Mouse (Mus musculus): ENCODE data around the gene Abhd11.
"Not testable (repeated sequence)": the region's sequence is repeated elsewhere in the genome, so short reads cannot be mapped to it uniquely, and the experiment has no call there.

Gene Abhd11

DNA sequence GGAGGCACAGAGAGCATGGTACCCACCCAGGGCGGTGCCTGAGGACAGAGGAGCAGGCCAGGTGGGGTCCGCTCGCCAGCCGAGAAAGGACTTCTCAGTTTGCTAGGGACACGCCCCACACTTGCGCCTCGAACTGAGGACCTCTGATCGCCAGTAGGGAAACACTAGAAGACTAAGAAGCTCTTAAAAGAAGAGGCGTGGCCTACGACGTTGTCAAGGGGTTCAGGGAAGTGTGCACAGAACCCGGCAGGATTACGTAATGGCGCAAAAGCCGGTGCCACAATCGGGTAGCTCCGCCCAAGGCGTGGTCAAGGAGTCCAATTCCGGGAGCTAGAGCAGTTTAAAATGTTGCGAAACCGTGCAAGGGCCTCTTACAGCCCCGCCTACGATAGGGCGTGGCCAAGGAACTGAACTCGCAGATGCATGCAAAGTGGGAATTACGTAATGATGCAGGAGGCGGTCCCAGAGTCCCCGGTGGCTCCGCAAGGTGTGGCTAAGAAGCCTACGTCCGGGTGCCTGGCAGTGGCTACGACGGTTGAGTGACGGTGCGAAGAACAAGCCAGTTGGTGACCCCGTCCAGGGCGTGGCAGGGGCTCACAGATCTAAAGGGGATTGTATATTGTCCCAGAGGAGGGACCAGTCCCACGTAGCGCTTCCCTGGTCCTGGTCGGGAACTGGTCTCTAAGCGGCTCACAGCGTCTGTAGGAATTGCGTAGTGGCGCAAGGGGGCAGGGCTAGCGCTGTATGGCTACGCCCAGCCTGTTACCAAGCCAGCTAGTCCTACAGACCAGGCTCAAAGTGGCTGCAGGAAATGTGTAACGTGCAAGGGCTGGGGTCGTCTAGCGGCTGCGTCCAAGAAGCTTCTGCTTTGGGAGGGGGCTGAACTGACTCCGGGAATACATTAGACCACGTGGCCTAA is at the start of gene Abhd11:
Gene Abhd11, plus strand, starts transcription at position 482 of the 919 bp plus-strand sequence.
- DNase-seq = peak; percentile 100

- DNase-seq = no peak
Observed at GRCm38 (mm10) chr5:134960430-134960829, 48.5 kb upstream of the Abhd11 start.

- no peak for DNase-seq
Observed at GRCm38 (mm10) chr5:134961519-134961918, 47.4 kb upstream of the Abhd11 start.

DNA sequence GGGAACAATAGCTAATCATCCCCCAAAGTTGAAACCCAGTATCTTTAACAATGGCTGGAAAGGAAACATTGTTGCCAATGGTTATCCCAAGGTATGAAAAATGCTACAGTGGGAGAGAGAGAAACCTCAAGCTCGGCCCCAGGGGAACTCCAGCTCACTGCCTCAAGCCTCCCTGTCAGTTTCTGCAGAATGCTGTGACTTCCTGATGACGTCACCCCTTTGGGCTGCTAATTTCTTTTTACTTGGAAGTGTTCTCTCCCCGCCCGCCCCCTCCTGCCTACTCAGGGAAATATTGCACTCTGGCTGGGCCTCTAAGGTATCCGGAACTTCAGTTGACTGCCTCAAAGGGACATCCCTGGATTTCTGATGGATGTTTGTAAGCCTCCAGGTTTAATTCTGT is 45.4 kb upstream of the Abhd11 start:
- no peak for DNase-seq

- not testable (repeated sequence) for DNase-seq
Observed at GRCm38 (mm10) chr5:134964655-134965054, 44.3 kb upstream of the Abhd11 start.

- DNase-seq = peak; percentile 84
Observed at GRCm38 (mm10) chr5:134965473-134965851, 43.5 kb upstream of the Abhd11 start.

DNA sequence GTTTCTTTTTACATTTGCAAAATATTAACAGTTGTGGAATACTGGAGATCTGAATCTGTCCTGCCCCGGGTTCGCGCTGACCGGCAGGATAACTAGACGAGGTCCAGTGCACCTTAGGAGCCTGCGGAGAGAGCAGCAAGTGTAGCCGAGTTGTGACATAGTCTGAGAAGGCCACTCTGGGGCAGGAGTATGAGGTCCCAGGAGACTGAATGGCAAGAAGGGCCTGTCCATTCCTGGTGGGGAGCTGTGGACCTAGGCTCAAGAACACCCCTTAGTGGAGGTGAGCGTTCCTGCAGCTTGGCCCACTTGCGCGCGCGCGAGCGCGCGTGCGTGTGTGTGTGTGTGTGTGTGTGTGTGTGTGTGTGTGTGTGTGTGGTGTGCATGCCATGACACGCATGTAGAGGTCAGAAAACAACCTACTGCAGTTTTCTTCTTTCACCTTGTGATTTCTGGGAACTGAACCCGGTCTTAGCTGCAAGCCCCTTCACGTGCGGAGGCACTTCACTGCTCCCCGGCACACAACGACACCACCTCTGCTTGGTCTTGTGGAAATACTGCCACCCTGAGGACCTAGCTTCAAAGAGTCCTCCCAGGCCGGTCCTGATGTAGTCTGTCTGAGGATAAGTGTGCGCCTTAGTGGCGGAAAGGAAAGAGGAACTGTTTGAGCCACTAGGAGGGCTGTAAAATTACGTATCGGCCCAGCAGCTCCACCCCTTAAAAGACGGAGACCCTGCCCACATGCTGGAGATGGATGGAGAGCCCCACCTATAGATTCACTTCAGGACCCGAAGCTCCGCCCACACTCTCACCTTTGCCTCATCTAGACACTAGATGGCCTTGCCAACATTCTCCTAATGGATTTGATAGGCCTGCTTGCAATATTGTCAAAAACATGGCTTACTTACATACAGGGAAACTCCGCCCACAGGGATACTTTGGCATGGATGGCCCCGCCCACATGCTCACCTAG is 42.8 kb upstream of the Abhd11 start:
- peak; percentile 79 for DNase-seq

DNA sequence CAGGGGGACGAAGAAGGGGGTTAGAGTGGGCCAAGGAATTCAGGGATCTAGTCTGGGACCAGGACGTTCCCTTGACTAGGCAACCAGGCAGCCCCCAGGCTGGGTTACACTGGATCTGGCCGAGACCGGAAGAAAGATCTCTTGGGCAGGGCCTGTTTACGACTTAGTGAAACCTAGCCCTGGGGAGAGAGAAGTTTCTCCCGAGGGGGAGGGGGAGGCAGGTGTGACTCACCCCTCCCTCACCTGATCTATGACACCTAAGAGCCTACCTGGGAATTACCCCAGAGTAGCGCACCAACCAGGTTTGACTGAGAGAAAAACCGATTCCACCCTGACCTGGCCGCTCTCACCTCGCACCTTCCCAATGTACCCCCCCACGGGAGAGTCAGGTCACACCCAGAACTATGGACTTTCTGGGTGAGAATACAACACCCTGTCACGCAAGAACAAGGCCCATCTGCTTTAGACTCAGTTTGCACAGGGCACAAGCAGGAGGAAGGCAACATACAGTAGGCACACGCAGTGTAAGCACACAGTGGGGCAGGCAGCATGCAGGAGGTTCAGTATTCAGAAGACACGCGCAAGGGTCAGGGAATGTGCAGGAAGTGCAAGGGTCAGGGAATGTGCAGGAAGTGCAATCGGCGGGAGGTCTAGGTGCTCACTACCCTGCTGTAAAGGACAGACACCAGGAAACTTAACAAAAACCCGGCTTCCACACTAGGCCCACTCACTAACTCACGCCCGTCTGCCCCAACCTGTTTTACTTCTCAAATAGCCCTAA is 41.6 kb upstream of the Abhd11 start:
- DNase-seq = no peak

GRCm38 (mm10) chr5:134970671-134971070 is 38.3 kb upstream of the Abhd11 start:
- DNase-seq = no peak

- DNase-seq = no peak
Observed at GRCm38 (mm10) chr5:134973081-134973480, 35.9 kb upstream of the Abhd11 start.

GRCm38 (mm10) chr5:134973526-134973925 is 35.4 kb upstream of the Abhd11 start:
- DNase-seq = no peak

GRCm38 (mm10) chr5:134974294-134974693 is 34.7 kb upstream of the Abhd11 start:
- DNase-seq = no peak

- DNase-seq = no peak
Observed at GRCm38 (mm10) chr5:134974921-134975320, 34.0 kb upstream of the Abhd11 start.

GRCm38 (mm10) chr5:134976164-134976563 is 32.8 kb upstream of the Abhd11 start:
- DNase-seq = no peak

DNA sequence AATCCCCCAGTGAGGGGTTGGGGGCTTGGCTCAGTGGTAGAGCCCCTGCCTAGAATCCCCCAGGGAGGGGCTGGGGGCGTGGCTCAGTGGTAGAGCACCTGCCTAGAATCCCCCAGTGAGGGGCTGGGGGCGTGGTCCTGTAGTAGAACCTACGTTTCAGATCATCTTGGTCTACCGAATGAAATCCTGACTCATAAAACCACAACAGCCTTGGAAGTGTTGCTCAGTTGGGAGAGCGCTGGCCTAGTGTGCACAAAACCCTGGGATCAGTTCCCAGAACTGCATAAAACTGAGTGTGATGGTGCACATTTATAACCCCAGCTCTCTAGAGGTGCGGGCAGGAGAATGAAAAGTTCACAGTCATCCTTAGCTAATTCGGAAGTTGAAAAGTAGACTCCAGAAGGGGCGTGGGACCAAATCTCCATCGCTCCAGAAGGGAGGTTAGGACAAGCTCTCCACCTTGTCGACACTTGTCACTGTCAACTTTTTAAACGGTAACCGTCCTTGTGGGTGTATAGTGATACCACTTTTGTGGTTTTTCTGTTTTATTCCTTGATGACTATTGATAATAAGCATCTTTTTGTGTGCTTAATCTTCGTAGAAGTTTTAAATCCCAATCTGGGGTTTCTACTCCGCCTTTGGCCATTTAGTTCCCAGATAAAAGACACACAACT is 32.2 kb upstream of the Abhd11 start:
- DNase-seq = no peak

DNA sequence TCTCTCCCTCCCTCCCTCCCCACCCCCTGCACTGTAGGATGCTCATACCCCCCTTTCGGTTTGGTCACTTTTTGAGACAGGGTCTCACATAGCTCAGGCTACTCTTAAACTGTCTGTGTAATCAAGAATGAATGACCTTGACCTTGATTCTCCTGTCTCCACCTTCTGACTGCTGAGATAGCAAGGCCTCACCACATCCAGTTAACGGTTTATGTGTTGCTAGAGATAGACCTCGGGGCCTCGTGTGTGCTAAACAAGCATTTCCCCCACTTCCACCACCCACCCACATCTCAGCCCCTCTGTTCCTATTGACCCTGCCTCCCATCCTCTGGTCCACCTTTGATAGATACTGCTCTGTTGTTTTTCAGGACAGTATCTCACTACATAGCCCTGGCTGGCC is 31.1 kb upstream of the Abhd11 start:
- DNase-seq = no peak

- no peak for DNase-seq
Observed at GRCm38 (mm10) chr5:134981149-134981548, 27.8 kb upstream of the Abhd11 start.

DNA sequence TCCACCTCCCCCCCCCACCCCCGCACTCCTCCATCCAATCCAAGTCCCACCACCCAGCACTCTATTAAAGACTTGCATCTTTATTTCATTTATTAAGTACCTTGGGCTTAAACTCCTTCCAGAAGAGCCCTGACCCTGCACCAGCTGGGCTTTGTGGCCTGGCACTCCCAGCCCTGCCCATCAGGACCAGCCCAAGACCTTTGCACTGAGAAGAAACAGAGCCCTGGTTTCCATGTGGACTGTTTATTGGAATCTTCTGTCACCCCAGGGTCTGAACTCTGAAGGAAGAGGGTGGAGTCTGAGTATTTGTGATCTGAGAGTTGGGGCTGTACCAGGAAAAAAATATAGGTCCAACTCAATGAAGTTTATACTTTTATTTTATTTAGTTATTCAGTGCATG is 25.8 kb upstream of the Abhd11 start:
- no peak for DNase-seq

- peak; percentile 63 for DNase-seq
Observed at GRCm38 (mm10) chr5:134983771-134984170, 25.2 kb upstream of the Abhd11 start.

- DNase-seq = peak; percentile 50
Observed at GRCm38 (mm10) chr5:134985633-134986297, 23.2 kb upstream of the Abhd11 start, which contains the start of gene Cldn3. TSS of gene Cldn3 (plus strand) at chr5:134986214.
